Mouse (Mus musculus) Muller cell, postnatal 12 days (primary cell): Measurements from ENCODE around the gene Zmiz1.

Experiments used
- DNase-seq: peaks from one replicate; pipeline ENCODE4 v3.0.0-alpha.2; 2015; ENCODE audit errors: inconsistent ontology term

Zmiz1 gene

DNA sequence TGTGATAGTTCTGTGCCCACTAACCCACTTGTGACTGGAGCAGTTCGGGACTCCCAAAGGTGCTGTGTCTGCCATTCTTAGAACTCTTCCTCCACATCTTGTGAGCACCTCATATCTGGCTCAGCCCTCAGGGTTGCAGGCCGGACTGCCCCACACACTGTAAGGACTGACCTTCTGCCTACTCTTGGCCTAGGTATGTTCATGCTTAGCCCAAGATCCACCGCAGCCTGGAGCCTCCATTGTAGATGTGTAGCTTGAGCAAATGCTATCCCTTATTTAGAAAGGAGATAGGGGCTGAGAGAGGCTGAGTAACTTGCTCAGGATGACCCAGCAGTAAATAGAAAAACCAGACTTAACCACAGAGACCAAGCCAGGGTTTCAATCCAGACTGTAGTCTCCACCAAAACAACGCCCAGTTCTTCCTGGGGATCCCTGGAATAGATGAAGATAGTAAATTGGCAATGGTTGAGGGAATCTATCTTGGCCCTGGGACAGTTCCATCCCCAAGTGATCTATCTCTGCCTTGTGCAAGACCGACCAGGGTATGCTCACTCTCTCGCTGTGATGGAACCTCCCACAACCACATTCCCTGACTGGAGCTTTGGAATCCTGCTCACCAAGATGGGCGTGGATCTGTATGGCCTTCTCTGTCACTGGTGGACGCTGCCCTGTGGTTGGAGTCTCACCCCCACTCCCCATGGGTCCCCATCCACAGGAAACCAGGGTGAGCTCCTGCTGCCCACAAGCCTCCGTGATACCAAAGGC is 74.8 kb downstream of the Zmiz1 start:
- peak; percentile 85 for DNase-seq

DNA sequence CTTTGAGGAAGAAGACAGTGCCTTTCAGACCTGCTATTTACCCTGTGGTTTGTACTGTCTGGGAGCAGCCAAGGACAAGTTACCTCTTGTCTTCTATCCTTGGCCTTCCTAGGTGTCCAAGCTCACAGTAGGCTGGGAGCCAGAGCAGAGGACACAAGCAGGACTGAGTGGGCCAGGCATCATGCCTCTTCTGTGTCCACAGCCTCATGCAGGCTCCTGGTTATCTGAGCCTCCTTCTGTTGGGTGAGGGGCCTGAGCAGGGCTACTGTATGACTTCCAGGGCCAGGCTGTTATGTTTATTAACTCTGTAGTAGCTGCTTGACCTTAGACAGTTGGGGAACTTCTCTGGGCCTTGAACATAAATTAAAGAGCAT is 75.4 kb downstream of the Zmiz1 start:
- no peak for DNase-seq

DNA sequence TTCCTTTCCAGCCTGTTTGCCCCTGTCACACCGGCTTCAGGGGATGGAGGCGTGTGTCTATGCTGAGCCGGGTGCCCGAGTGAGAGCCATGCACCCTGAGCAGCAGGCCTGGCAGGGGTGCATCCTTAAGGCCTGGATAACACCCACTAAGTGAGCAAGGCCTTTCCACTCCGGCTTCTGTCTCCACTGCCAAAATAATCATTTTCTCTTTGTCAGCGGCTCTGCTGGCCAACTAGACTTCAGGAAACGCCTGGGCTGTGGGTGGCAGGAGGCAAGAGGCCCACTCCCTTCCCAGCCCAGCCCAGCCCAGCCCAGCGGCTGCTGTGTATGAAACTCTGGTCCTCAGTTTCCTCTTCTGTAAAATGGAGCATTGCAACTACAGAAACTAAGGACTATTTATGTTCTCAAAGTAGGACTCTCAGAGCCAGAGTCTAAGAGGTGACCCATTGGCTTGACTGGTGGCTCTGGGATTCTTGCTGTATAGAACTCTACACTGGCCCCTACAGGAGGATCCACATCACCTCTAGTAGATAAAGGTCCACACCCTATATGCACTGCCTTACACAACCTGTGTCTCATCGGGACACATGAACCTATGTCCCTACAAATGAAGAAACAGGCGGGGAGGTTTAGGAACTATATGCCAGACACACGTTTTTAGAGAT is 76.1 kb downstream of the Zmiz1 start:
- DNase-seq, result no peak

DNA sequence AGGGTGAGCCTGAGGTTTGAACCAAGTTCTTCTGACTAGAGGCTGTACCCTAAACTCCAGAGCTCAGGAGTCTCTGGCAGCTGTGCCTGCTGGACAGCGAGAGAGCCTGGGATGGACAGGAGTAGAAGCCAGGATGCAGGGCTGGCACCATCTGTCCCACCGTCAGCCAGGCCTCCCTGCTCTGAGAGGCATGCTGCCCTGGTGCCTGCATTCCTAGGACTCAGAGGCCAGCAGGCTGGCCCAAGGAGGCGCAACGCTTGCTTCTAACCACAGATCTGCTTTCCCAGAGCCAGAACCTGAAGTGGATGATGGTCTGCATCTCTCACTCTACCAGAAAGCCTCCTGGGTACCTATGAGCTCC is 76.6 kb downstream of the Zmiz1 start:
- DNase-seq, result peak; percentile 52

DNA sequence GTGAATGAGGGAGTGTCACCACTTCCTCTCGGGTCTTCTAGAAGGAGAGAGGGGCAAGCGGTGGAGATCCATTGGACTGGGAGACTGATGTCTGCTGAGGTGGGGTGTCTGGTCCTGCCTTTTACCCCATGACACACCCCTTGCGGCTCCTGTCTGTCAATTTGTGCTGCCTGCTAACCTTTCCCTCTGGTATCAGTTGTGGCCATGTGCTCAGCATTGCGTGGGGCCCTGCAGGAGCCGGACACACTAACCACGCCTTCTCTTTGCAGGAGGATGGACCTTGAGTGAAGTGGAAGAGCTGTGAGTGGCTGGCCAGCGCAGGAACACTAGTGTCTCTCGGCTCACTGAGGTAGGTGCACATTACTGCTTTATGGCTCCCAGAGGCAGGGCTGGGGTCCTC is 77.5 kb downstream of the Zmiz1 start:
- no peak for DNase-seq

DNA sequence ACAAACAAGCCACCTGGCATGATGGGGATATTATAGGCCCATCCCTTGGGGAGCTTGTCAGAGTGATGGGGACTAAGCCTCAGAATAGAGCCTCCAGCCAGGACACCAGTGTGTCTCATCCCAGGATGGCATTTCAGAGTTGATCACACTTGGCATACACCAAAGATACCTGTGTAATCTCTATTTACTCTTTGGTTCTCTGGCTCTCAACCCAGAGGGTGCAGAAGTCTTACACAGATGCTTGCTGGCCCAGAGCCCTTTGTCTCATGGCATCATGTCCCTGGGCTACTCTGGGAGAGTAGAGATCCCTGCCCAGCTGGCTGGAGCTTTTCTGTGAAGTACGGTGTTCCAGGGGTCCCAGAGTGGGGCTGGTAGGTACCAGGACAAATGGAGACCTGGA is 78.4 kb downstream of the Zmiz1 start:
- no peak for DNase-seq

DNA sequence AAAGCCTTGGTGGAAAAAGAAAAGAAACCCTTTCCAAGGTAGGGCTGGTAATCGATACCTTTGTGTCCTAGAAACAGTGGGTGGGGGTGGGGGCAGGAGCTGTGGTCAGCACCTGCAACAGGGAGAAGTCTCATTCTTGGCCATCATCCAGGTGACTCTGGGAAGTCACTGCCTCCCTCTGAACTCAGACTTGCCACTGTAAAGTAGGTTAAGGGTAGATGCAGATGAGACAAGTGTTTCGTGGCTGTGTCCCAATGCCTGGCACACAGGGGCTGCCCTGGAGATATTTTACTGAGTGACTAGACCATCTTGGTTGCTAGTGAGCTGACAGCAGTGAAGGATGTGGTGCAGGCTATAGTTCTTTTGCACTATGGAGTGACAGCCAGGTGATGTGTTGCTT is 79.5 kb downstream of the Zmiz1 start:
- DNase-seq, result no peak

DNA sequence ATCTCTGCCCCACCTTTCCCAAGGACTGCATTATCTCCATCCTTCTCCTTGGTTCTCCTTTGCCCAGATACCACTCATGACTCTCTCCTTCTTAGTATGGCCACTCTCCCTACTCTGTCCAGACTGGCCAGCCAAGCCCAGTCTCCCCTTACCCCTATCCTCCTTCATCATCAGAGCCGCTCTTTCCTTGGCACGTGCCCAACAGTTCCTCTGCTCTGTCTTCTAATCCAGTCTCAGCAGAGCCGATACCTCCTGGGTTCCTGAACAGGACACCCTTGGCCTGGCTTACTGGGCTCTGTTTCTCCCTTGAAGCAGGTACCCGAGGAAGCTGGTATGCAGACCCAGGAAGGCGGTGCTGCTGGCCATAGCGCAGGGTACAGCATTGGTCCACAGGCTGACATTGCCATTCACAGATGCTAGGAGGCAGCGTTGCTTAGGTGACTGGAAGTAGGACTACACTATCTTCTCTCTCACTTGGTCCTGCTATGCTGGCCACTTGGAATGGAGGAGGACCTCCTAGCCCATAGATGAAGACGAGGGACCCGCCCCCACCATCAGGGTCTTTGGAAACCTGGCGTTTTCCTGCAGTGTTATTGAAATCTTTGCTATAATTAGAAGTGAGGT is 80.6 kb downstream of the Zmiz1 start:
- no peak for DNase-seq

DNA sequence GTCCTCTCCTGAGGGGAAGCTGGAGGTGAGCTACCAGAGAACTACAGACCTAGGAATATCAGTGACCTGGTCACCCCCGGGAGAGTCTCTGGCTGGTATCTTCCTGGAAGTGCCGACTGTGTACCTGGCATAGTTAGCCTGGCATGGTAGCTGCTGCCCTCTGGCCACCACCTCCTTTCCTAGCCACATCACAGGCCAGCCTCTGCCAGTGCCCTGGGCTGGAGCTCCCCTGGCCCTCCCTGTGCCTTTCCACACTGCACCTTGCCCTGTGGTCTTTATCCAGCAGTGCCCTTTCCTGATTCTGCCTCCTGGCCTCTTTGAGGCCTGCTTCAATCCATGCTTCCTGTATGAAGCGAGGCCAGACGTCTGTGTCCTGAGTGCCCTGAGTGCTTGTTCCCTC is 81.2 kb downstream of the Zmiz1 start:
- DNase-seq, result no peak

DNA sequence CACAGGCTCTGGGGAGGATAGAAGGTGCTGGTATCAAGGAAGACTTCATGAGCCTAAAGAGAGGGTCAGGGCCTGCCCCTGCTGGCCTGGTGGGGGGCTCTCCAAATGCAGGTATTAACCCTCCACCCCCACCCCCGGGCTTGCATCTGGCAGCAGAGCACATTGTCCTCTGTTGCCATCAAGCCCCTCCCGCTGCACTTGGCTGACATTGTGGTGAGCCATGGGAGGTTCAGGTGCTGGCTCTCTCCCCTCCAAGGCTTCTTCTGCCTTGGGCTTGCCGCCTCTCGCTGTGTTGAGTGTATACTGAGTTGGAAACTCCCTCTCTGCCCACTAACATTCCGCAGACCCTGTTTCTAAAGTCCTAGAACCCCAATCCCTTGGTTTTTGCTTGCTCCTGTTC is 82.2 kb downstream of the Zmiz1 start:
- no peak for DNase-seq

DNA sequence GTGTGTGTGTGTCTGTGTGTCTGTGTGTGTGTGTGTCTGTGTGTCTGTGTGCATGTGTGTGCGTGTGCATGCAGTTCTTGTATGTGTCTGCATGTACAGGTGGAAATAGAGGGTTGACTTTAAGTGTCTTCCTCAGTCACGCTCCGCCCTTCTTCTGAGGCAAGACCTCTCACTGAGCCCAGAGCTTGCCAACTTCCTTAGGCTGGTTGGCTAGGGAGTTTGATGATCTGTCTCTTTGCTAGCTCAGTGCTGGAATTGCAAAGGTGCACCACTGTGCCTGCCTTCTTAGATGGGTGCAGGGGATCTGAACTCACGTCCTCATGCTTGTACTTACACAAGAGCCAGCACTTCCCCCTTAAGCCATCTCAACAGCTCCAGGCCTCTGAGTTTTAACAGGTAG is 84.1 kb downstream of the Zmiz1 start:
- DNase-seq, result no peak

DNA sequence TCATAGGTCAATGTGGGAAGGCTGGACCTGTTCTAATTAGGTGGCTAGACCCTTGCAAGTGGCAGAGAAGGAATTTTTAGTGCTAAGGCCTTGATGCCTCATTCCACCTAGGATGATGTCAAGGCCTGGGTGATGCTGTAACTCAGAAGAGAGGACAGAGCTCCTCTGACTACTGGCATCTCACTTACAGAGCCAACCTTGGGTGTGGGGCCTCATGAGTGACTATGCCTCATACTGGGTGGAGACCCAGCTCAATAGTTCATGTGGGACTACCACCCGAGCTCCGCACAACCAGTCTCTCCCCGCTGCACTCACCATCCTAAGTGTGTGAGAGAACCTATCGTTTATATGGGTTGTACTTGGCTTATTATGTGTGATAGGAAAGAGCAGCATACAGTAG is 84.9 kb downstream of the Zmiz1 start:
- DNase-seq, result no peak

DNA sequence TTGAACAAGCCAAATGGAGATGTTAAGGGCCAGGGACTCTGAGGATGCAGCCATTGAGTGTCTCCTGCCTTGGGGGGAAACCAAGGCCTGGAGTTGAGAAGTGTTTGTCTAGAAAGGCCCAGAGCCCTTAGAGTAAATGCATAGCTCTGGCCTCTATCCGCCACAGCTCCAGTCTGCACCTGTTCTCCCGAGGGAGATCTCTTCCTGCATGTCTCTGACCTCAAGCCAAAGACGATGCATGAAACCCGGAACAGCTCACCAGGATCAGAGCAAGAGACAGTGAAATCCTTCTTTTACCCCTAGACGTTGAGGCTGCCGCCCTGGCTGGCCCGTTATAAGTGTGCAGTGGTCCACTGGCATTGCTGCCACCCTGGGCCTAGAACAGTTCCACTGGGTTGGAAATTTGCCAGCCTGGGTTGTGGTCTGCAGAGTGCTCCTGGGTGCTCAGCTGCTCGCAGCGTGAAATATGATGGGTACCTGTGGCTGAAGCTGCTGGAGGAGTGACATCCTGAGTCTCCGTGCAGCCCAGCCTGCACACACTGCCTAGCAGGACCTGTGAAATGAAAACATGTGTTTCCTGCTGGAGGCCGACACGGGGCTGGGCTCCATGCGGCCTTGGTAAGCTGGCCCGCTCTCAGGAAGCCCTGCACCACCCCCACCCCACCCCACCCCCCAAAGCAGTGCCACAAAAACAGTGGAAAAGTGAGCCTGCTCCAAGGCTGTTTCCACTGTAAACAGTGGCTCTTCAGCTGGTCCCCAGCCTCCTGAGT is 88.1 kb downstream of the Zmiz1 start:
- no peak for DNase-seq

DNA sequence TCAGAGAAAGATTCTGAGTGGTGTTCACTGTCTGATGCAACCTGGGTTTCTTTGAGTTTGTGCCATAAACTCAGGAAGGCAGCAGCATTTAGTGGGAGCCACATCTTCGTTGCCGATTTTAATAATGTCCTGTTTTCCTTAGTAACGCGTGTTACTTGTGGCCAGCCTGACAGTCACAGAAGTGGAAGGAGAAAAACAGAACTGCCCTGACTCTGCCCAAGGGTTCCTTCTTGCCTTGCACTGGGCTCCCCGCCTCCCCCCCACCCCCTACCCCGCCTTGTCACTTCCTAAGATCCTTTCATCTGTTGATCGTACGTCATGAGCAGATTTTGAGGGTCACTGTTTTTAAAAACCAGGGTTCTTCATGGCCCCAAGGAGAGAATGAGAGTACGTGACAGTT is 88.9 kb downstream of the Zmiz1 start:
- DNase-seq, result no peak

DNA sequence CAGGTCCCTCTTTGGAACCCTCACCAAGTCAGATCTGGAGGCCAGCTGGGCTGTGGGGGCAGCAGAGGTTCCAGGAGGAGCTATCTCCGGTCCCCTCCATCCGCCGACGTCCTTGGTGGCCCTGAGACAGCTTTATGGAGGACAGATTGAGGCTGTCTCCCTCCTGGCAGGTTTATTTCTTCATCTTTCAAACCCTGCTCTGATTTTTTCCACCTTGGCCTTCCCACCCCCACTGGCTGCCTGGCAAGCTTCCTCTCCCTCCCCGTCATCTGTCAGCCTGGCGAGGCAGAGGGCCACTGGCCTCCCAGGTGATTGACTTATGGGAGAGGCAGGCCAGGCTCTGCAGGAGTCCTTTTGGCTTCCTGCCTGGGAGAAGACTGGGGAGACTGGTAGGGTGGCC is 89.7 kb downstream of the Zmiz1 start:
- no peak for DNase-seq

DNA sequence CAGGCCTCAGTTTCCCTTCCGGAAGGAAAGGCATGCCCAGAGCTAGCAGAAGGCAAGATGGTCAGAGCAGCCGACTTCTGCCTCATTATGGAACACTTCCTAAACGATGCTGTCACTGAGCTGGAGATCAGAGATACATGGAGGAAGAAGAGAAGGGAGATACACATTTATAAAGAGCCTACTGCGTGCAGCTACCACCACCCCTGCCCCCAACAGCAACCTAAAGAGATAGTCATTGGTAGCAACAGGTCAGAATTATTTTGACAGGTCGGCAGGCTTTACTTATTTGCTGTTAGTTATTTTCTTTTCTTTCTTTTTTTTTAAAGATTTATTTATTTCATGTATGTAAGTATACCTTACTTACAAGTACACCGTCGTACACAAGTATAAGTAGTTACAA is 90.1 kb downstream of the Zmiz1 start:
- DNase-seq, result no peak

DNA sequence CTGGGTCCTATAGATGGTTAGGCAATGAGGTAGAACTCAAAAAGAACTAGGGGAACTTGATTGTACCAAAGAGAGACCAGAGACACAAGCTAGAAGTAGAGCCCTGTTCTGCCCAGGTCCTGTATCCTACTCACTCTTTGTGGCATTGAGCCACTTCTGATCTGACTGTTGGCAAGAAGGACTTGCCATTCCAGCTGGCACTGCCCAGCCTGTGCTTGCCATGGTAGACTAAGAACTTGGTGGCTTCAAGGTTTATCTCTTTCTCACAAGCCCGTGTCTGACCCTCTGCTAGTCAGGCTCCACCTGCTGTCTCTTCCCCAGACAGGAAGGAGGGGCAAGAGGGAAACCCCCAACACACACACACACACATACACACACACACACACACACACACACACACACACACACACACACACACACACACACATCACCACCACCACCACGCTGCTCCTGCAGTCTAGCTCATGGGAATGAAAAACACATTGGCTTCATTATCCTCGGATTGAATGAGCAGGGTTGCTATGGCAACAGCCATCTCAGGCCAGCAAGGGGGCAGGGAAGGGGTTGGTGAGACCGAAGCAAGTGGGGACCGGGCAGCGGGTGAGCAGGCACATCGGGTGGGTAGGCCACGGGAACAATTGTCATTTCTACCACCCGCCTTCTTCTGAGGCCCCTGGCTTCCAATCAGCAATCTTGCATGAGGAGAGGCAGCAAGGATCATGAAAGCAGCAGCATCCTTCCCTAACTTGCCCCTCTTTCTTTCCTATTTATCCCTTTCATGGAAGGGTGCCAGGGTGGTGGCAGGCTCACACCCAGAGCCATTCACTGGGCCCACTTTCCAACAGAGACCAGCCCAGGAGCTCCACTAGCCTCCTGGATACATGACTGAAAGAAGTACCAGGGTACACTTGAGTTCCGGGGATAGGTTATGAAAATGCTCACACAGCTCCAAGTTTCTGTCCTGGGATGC is 91.2 kb downstream of the Zmiz1 start:
- peak; percentile 61 for DNase-seq

DNA sequence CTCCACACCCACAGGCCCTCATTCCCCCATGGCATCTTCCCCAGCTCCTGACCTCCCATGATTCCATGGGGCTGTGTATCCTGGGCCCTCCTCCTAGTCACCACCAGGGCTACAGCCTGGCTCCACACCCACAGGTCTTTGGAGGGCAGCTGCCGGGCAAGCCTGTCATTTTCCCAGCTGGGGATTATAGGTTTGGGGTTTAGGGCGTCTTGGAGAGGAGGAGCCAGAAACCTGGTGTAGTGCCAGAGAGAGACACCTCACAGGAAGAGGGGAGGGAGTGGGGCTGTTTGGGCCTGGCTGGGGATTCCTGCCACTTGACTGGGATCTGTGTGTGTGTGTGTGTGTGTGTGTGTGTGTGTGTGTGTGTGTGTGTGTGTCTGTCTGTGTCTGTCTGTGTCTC is 92.7 kb downstream of the Zmiz1 start:
- peak; percentile 55 for DNase-seq

DNA sequence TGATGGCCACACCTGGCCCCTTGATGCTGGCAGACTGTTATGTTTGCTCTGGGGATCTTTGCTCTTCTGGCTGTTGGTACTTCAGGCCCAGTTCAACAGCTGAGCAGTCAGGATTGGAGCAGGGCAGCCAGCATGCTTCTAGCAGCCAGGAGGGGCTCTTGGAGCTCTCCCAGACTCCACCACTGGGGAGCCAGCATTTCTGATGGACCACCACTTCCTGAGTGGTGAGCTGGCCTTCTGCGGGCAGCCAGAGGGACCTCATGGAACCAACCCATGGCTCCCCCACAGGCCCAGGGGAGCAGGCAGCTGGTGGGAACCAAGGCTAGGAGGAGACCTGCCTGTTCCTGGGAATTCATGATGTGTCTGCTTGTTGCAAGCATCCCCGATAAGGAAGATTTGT is 94.4 kb downstream of the Zmiz1 start:
- no peak for DNase-seq

DNA sequence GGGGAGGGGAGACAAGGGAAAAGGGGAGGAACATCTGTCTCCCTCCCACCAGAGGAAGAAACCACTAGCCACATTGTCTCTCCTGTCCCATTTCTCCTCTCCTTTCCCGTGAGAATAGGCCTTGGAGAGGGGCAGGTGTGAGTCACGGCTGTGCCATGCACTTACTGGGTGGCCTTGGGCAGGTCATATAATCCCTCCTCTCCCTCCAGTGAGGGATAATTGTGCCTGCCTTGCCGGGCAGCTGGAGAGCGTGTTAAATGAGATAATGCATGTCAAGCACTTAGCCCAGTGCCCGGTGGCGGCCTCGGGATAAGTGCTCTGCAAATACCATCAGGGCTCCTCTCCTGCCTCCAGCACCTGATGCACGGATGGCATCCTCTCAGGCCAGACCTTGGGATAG is 95.8 kb downstream of the Zmiz1 start:
- peak; percentile 62 for DNase-seq

DNA sequence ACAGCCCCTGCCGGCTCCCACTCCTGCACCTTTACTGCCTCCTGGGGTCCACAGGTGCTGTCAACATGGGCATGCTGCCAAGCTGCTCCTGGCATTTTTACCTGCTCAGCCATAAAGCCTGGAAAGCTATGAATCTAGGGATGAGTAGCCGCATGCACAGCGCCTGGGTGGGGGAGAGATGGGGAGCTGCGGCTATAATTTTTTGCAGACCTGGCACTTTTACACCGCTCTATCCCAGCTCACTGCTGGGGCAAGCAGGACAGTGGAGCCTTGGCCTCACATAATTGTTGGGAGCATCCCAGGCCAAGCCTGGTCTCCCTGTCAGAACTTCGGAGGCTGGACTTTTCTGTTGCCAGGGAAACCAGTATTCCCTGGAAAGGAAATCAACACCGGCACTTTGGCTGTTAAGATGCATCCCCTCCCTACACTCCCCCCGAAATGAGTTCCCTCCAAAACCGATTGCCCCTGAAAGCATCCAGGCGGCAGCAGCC is 96.4 kb downstream of the Zmiz1 start:
- no peak for DNase-seq
